ENCODE assay signal across 8 mouse cellular contexts in genomic region chr15:31602426-31602825, GRCm38 (mm10). TPM values are rescaled to one million over a fixed set of nuclear protein-coding genes. Genes with fewer than 3 reads are reported as not detected.
A peak's percentile ranks its signal among the peaks of the same experiment; 100 is the strongest.
DNase-seq lines count a peak whose midpoint lies in the region; ATAC-seq and TF ChIP-seq lines count a peak whose summit lies in the region.

No protein-coding gene starts in this region.

- peak; percentile 39 for DNase-seq in gastrocnemius, postnatal 14 days
- DNase-seq in gastrocnemius, postnatal 36 days, result no peak
- peak; percentile 75 for DNase-seq in cerebellum, adult 9-11 months
- DNase-seq in liver, result peak; percentile 79
- DNase-seq in telencephalon, adult 2 months (ENCODE audit: low read depth, low spot score), result peak; percentile 67

- H3K27ac ChIP-seq in intestine, postnatal 0 days (ENCODE audit: low read depth, low read length), result peak overlapping the region; percentile 85; the same call in 1 of the 2 replicates

- TF ChIP-seq CTCF in intestine, postnatal 0 days (IDR thresholded peaks at IDR 0.05; ENCODE audit: low read depth), result peak; percentile 76

- no peak for TF ChIP-seq POLR2A in myocyte (IDR thresholded peaks at IDR 0.05; ENCODE audit: insufficient read length, low read depth)

- H3K79me2 ChIP-seq in myocyte (ENCODE audit: control insufficient read depth, insufficient read depth), result peaks cover 48% of the 10 kb centered on the region

- H3K9ac ChIP-seq in intestine, postnatal 0 days (ENCODE audit: low read depth, low read length), result peak overlapping the region; percentile 87

- no peaks in the 10 kb centered on the region for H3K27me3 ChIP-seq in intestine, postnatal 0 days (replicated peaks; ENCODE audit: control insufficient read depth, insufficient read depth, low read length)
- H3K27me3 ChIP-seq in myocyte (ENCODE audit: control insufficient read depth, insufficient read depth, insufficient read length), result no peaks in the 10 kb centered on the region

- H3ac ChIP-seq in myocyte (ENCODE audit: control insufficient read depth, insufficient read length), result peak overlapping the region; percentile 93

- under 1% methylated on average over 15 of the region's 15 CpGs for WGBS in intestine, postnatal 0 days

- H3K9me3 ChIP-seq in intestine, postnatal 0 days (ENCODE audit: control insufficient read depth), result no peaks in the 10 kb centered on the region

- intact Hi-C loops in gastrocnemius, postnatal 14 days (cut with DNase I; ENCODE audit: low total_unique reads), result no loop called here
- intact Hi-C loops in gastrocnemius, postnatal 36 days (cut with DNase I), result no loop called here

- H3K4me3 ChIP-seq in intestine, postnatal 0 days (ENCODE audit: low read depth, low read length), result peak overlapping the region; percentile 81
- peak overlapping the region; percentile 95 for H3K4me3 ChIP-seq in myocyte

- ATAC-seq in granulocyte monocyte progenitor cell, adult 5-6 weeks (replicated peaks; ENCODE audit: poor library complexity, severe bottlenecking), result peak; percentile 23; the same call in 1 of the 2 replicates
- peak; percentile 42 for ATAC-seq in intestine, postnatal 0 days

- peak overlapping the region; percentile 96 for H3K4me2 ChIP-seq in intestine, postnatal 0 days (replicated peaks; ENCODE audit: low read depth)
- H3K4me2 ChIP-seq in myocyte (ENCODE audit: low read depth), result peak overlapping the region; percentile 91

- H3K4me1 ChIP-seq in intestine, postnatal 0 days (replicated peaks; ENCODE audit: control insufficient read depth, insufficient read depth, low read length), result peaks cover 12% of the 10 kb centered on the region; the same call in 1 of the 2 replicates

- peaks cover 5% of the 10 kb centered on the region for H3K36me3 ChIP-seq in intestine, postnatal 0 days (ENCODE audit: control insufficient read depth, insufficient read depth)
- H3K36me3 ChIP-seq in myocyte (ENCODE audit: control insufficient read depth, insufficient read depth), result peaks cover 7% of the 10 kb centered on the region

TF ChIP-seq in myocyte, 11 proteins besides CTCF, POLR2A, EP300 and RAD21:
- TF ChIP-seq TCF3 (IDR thresholded peaks at IDR 0.05; ENCODE audit: insufficient read length, low read depth) (no peak), MYOD1 (IDR thresholded peaks at IDR 0.05; ENCODE audit: control insufficient read depth in 1 of 3, insufficient read length in 2 of 3, low read depth in 2 of 3) (no peak), REST (IDR thresholded peaks at IDR 0.05; ENCODE audit: insufficient read depth, insufficient read length) (no peak), USF1 (IDR thresholded peaks at IDR 0.05; ENCODE audit: low read depth) (no peak), SRF (IDR thresholded peaks at IDR 0.05; ENCODE audit: control insufficient read depth, insufficient read length, low read depth) (no peak)

RNA-seq across cellular contexts. Expression of gene Fam173b, which starts 0.8 kb away (rescaled TPM):
- total RNA-seq in gastrocnemius, postnatal 14 days (2021), result 10 to 100 TPM; 11.1 to 12.2 TPM
- total RNA-seq in gastrocnemius, postnatal 36 days (2021), result 10 to 100 TPM; 11.4 to 12.0 TPM
- 8.6 and 13.0 TPM in 2 replicates for total RNA-seq in granulocyte monocyte progenitor cell, adult 5-6 weeks (2014; fragmentation: Nextera tagmentation)
- 7.7 and 11.1 TPM in 2 replicates for total RNA-seq in granulocyte monocyte progenitor cell, adult 5-6 weeks (2017)
- polyA plus RNA-seq in intestine, postnatal 0 days (2015; fragmentation: Nextera tagmentation; extraction: Ambion mirVana), result 9.0 and 9.8 TPM in 2 replicates
- 37.8 TPM for polyA plus RNA-seq in myocyte (2012; fragmentation: generic; extraction: Trizol)

RNA-seq across cellular contexts. Expression of gene Cct5, which starts 0.8 kb away (rescaled TPM):
- total RNA-seq in gastrocnemius, postnatal 14 days (2021), result 100 to 1,000 TPM; 185 to 229 TPM
- 100 to 1,000 TPM; 122 to 124 TPM for total RNA-seq in gastrocnemius, postnatal 36 days (2021)
- total RNA-seq in granulocyte monocyte progenitor cell, adult 5-6 weeks (2014; fragmentation: Nextera tagmentation), result 412 and 454 TPM in 2 replicates
- 535 and 555 TPM in 2 replicates for total RNA-seq in granulocyte monocyte progenitor cell, adult 5-6 weeks (2017)
- polyA plus RNA-seq in intestine, postnatal 0 days (2015; fragmentation: Nextera tagmentation; extraction: Ambion mirVana), result 165 and 172 TPM in 2 replicates
- 521 TPM for polyA plus RNA-seq in myocyte (2012; fragmentation: generic; extraction: Trizol)

RNA-seq across cellular contexts. Expression of gene Cmbl, which starts 37.2 kb away (rescaled TPM):
- total RNA-seq in gastrocnemius, postnatal 14 days (2021), result 10 to 100 TPM; 28.8 to 48.9 TPM
- total RNA-seq in gastrocnemius, postnatal 36 days (2021), result 10 to 100 TPM; 43.3 to 47.6 TPM
- total RNA-seq in granulocyte monocyte progenitor cell, adult 5-6 weeks (2014; fragmentation: Nextera tagmentation), result not detected in 2 replicates
- not detected in 2 replicates for total RNA-seq in granulocyte monocyte progenitor cell, adult 5-6 weeks (2017)
- polyA plus RNA-seq in intestine, postnatal 0 days (2015; fragmentation: Nextera tagmentation; extraction: Ambion mirVana), result 90.2 and 105 TPM in 2 replicates
- polyA plus RNA-seq in myocyte (2012; fragmentation: generic; extraction: Trizol), result 29.0 TPM

Comparison
In these comparisons a context has a peak if more than half of its experiments do, and no peak if none do; other contexts are left out.
1. DNase-seq: peak in gastrocnemius, postnatal 14 days (single experiment), cerebellum, adult 9-11 months (single experiment), liver (single experiment) and telencephalon, adult 2 months (single experiment); none in gastrocnemius, postnatal 36 days (0 of 2).
2. RNA of gene Cmbl, which starts 37.2 kb away (total RNA-seq): 28.8 to 48.9 TPM in gastrocnemius, postnatal 14 days and 43.3 to 47.6 TPM in gastrocnemius, postnatal 36 days; not detected in granulocyte monocyte progenitor cell, adult 5-6 weeks; every median in the first group is over 10 times any median in the second.